Mouse (Mus musculus): ENCODE data around the gene Hs6st3. TPM values are rescaled to one million over a fixed set of nuclear protein-coding genes. Genes with fewer than 3 reads are reported as not detected.
"Not testable (repeated sequence)": the region's sequence is repeated elsewhere in the genome, so short reads cannot be mapped to it uniquely, and the experiment has no call there.

The Hs6st3 gene
- polyA plus RNA-seq, 2 experiments from 2014 or later: not detected

DNA sequence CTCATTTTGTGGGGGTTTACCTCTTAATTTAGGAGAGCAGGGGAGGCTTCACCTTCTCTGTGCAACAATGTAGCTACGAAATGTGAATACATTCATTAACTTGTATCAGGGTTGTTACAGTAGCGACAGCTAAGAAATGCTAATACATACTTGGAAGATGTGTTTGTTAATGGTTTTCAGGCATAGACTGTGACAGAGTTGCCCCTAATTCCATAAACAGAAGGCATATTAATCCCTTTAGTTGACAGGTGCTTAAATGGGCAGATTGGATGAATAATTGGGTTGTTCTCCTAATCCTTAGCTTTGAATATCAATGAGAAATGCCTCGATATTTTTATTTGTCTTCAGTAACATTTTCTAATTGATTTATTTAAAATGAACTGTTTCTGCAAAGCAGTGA is 314.7 kb downstream of the Hs6st3 start:
- no peak for ATAC-seq

DNA sequence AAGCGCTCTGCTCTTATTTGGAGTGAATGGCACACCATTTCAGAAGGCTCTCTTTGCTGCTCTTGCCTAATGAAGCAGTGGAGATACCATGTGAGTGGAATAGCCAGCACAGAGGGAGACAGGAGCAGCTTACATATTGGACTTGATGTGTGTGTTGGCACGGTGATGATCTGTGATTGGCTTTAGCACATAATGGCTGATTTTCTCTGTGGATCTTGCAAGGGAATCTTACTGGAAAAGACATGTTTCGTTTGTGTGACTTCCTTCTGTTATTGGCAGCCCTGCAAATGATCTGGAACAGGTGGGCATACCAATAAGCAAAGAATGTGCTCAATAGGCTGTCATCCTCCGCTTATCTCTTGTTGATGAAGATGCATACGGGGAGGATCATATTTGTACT is 326.2 kb downstream of the Hs6st3 start:
- no peak for ATAC-seq

DNA sequence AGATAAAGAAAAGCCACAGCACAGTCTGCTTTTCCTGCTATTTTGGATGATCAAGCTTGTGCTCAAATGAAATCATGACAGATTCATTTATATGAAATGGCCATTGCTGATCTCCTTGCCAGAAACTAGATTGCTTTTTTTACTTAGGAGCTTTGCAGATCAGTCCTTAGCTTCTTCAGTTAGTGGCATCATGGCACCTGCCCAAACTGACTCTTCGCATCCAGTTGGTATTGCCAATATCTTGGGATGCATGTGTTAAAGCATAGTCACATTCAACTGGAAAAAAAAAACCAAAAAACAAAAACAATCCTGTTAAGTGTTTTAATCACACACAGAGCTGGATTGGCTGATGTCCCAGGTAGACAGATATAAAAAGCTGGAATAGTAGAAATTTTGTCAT is 326.7 kb downstream of the Hs6st3 start:
- ATAC-seq: no peak

DNA sequence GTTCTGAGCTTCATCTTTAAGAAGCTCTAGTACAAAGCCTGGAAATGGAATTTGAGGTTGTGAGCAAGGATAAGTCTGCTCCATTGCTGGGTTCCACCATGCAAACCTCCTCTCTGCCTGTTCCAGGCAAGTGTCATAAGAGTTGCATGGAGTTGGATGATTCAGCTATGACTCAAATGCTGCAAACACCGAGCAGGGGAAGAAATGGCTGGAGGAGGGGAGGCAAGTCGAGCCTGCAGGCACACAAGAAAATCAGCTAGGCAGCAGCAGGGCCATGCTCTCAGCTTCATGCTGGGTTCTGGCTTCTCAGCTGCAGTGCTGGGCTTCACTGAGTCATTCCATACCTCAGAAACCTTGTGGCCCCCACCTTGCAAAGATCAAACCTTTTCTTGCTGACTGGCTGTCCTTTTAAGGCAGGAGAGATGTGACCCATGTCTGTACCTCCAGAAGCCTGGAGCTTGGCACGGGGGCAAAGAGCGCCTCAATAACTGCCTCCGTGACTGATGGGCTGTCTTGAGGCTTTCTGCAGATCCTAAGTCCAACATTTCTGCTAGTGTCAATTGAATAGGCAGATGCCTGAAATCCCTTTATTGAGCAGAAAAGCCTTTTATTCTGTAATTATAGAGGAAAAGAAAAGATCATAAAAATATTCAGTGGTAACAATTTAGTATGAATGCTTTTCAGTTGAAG is 328.9 kb downstream of the Hs6st3 start:
- no peak for ATAC-seq

DNA sequence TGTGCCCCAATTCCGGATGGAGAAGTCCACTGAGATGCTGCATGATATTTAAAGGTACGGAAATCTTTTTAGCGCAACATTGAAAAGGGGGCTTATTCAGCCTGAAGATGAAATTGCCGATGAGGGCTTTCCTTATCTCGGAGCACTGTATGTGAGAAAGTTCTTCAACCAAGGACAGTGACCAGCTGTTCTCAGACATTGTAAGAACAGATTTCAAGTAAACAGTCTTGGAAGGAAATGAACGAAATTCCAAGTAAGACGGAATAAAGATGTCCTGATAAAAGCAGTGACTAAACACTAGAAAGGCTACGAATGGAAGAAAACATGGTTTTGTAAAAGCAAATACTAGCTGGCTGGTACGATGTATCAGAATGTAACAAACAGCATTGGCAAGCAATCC is 338.4 kb downstream of the Hs6st3 start:
- no peak for ATAC-seq

DNA sequence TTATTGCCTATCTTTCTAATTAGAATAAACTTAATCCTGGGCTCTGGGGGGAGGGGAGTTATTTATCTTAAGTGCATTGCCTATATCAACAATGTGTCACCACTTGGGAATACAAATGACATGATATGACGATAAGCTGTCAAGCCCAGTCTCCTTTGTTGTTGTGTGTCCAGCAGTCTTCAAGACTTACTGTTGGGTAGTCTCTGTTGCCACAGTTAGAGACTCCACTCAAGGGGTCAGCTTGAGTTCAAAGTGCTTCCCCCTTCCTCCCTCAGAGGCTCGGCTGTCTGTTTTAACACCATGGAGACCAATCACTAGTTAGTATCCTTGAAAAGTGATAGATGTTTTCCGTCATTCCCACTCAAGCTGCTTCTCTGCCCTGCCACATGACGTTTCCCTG is 339.7 kb downstream of the Hs6st3 start:
- no peak for ATAC-seq

DNA sequence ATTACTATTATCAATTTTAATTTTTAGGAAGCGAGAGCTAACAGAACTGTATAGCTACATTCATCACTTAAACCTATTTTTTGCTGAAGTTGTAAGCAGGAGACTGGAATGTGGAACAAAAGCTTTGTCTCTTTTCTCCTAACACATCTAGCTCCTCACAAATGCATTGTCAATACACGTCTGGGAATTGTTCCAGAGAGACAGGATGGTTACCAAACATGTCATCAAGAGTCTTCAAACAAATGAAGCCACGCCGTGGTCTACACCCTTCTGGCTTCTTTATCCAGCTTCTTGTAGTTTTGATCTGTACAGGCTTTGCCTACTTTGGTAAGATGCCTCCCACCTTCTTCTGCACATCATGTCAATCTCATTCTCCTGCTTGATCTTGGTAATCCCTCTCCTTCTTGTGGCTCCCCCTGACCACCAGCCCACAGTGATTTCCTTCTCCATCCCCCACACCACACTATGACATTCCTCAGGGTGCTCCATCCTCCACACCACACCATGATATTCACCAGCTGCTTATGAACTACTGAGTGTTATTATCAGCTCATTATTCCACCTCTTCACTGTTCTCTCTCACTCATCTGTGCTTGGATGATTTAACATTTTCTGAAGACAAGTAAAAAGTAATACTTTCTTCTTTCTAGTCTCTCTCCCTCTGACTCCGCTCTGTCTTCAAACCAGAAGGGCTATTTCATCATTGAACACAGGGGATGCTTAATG is 351.0 kb downstream of the Hs6st3 start:
- ATAC-seq: no peak

DNA sequence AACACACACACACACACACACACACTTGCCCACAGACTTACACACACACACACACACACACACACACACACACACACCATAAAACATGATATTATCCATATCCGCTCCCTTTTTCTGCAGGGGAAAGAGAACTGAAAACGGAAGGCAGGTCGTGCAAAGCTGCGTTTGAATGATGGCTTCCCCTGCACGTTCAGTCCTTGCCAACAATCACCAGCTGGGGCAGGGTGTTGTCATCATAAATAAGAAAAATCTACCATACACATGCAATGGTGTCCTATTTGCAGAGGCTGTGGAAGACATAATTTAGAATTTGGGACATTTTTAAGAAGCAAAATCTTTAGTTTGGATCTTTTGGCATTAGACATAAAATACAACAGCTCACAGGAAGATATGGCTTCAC is 382.5 kb downstream of the Hs6st3 start:
- no peak for ATAC-seq

DNA sequence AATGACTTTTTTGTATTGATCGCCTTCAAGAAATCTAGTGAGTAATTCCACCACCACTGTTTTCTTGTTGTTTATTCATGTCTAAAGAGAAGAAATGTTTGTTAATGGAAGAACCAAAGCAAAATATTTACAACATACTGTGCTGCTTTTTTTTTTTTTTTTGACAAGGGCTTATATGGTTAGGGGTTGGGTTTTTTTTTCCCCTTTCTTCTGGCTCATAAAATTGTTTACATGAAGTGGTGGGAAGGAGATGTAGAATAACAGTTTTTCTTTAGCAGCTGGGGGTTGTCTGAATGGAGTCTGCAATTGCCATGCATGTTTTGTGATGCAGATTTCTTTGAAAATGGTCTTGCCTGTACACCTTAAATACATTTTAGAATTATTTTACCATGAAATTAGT is 382.9 kb downstream of the Hs6st3 start:
- no peak for ATAC-seq

DNA sequence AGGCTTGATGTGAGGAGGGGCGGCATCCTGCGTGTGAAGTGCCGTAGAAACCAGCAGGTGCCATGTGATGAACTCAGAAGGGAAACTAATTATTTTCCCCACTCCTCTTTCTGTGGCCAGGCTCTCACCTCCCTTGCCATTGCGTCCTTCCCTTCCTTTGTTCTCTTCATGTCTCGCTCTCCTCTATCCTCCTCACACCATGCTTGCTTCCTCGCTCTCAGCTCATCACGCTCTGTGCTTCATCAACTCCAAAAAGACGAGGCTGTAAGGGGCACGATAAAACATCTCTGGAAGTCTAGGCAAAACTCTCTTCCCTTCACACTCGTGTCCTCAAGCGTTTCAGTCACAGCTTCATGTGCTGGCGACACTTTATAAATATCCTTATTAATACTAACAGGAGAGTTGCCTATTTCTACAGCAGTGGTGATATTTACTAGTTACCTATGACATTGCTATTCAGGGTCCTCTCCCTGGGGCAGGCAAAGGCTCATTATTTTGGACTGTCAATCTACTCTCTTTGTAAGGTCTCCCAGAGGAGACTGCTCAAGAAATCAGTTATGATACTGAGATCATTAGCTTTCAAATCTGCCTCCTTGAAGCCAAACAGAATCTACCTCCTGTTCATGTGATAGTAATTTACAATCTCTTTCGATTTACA is 394.9 kb downstream of the Hs6st3 start:
- no peak for ATAC-seq

DNA sequence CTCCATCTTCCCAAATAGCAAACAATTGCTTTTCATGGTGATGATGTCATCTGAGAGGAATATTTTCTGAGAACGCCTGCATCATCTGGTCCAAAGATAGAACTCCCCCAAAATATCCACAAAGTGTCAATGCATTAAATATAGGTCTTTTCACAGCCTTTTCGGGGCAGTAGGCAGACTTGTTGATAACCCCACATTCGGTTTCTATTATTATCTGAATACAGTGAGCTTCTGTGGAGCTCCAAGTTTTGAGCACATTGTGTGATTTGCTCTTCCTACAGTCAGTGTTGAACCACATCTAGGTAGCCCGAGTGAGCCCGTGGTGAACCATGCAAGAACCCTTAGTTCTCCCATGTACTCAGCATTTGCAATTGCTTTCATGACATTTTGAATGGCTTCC is 402.4 kb downstream of the Hs6st3 start:
- ATAC-seq: no peak

DNA sequence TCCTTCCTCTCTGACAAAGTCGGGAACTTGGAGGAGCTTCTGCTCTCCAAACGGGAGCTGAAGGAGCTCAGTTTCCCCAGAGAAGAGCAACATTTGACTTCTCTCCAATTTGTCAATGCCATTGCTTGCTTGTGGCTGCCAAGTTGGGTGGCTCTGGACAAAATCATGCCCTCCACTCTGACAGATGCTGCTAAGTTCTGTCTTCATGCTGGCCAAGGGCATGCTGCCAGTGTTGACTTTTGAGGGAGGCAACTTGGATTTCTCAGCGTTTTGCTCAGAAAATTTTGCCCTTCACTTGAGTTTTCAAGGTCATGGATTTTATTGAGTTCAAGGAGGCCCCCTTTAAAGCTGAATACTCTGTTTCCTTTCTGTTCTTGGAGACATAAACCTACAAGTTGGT is 406.5 kb downstream of the Hs6st3 start:
- no peak for ATAC-seq

DNA sequence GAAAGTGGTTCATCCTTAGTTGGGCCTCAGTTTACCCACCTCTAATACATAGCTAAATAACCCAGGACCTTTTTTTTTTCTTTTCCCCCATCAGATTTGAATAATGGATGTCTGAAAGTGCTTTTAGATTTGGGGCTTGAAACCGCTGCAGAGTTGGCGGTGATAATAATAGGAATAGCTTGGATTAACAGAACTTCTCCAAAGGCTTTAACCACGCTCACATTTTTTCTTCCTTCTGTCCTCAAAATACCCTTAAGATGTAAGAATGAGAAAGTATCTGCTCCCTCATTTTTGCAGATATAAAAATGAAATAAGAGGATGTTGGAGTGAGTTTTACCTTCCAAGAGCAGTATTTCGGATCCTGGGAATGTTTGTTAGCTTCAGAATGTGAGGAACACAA is 420.2 kb downstream of the Hs6st3 start:
- no peak for ATAC-seq

DNA sequence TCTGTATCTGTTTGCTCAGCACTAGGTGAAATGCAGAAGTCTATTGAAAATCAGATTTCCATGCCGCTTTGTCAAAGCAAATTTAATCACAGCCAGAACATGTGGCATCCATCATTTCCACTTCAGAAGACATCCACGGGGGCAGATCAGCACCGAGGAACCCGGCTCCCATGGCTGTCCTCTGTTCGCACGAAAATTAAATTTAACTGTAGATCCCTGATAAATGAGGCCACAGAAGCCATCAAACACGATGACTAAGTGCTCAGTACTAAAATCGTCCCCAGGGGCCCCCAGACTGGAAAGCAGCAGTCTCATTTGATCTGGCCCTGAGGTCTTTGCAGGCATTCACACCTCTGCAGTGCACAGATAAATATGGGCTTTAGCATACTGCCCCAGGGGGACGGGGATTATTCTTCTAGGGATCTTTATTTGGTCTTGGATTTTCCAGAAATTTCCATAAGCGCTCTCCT is 443.9 kb downstream of the Hs6st3 start:
- ATAC-seq: no peak

DNA sequence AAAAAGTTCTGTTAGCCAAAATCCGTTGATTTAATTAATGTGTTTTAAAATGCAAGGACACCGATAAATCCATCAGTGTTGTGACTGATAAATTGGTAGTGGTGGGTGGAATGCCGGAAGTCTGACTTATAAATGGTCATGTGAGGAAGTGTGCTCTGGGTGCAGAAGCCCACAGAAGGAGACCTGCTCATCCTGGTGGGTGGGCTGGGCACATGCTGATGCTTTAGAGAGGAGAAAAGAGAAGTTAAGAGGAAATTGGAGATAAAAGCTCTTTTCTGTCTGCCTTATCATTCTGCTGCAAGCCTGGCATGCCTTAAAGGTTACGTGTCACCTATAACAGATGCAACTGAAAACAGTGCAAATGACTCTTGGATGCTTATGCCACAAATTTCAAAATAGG is 446.9 kb downstream of the Hs6st3 start:
- ATAC-seq: no peak

DNA sequence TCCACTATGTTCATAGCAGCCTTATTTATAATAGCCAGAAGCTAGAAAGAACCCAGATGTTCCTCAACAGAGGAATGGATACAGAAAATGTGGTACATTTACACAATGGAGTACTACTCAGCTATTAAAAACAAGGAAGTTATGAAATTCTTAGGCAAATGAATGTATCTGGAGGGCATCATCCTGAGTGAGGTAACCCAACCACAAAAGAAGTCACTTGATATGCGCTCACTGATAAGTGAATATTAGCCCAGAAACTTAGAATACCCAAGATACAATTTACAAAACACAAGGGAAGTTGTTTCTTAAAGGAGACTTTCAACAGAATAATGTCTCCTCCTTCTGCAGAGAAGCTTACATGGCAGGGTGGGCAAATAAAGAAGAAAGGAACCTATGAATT is 449.2 kb downstream of the Hs6st3 start:
- ATAC-seq: not testable (repeated sequence)

DNA sequence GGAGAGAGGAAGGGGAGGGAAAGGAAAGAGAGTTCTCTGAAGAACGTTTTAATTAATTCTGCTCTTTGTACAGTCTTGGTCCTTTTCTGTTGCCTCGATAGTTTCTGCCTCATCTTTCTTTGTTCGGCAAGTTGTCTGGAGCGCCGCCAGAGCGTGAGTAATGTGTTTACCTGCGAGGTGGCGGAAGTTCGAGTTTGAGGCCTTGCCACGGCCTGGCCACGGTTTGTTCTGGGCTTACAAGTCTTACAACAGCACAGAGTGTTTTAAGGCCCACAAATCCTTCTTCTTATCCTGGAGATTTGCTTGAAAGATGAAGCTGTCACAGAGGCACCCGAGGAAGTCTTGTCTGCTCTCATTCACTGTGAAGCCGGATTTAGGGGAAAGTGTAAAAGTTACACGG is 466.2 kb downstream of the Hs6st3 start:
- no peak for ATAC-seq

DNA sequence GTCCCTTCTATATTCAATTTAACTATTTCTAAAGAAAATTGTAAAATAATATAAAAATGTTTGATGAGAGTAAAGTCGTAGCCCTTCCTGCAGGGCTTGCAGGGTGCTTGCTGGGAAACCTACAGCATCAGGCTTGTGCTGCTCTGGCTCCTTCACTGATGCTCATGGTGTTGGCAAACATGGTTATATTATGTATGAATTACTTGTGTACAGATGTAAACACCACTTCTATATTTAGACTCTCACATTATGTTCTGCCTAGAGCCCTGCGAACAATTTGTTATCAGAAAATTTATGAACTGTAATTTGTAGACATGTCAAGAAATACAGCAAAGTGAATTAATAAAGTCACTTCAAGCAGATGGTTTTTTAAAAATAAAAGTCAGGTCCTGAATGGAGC is 474.7 kb downstream of the Hs6st3 start:
- no peak for ATAC-seq

DNA sequence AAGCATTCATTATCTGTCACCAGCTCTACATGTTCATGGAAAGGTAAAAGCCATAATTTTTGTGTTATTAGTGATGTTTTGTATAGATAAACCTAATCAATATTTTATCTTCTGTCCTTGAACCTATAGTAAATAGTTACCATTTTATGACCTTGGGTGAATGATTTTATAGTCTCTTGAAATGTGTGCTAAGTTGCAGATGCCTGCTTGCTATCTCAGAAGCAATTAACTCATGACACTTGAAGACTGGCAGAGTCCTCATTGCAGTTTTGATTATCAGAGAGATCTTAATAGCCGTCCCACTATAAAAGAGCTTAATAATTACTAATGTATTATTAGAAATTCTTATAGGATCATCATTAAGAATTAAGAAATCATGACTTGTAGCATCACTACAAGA is 491.0 kb downstream of the Hs6st3 start:
- ATAC-seq: no peak

DNA sequence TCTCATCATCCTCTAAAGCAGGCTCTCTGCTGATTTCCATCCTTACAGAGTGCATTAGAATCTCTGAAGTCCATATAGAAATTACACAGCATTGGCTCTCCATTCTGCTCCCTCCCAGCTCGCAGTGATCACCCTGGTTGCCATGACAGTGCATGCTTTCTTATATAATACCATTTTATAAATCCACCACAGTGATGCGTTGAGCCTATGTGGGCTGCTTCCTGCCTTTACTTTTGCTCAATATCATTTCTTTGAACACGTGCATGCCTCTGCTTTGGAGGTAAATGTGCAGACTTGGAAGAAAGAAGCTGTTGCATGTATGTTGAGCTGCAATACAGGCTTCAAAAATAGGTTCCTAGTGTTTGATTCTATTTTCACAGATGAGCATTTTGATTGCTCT is 494.9 kb downstream of the Hs6st3 start:
- ATAC-seq: no peak

DNA sequence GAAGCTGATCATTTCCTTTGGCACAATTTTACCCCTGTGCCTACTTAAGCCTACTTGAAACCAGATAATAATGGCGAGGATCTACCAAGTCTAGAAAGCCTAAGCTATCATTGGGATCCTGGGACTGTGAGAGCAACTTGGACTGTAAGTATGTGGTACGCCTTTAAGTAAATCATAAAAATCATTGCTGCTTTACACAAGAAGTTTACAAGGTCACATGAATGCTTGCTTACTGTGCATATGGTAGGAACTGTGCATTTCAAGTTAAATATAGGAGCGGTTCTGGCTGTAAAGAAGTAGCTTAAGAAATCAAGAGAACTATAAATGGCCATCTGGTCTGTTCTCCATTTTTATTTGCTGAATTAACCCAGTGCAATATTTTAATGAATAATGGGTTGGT is 495.5 kb downstream of the Hs6st3 start:
- no peak for ATAC-seq

DNA sequence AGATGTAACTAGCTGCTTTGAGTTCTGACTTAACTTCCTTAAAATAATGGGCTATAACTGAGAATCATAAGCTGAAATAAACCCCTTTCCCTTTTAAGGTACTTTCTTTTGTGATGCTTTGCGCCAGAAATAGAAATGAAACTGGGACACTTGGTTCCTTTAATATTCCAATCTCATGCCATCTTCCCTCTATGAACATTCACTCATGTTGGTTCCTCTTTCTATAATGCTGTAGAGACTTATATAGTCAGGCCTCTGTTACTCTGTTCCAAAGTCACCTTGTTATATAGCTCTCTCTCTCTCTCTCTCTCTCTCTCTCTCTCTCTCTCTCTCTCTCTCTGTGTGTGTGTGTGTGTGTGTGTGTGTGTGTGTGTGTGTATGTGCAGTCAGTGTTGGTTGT is 504.7 kb downstream of the Hs6st3 start:
- ATAC-seq: no peak

DNA sequence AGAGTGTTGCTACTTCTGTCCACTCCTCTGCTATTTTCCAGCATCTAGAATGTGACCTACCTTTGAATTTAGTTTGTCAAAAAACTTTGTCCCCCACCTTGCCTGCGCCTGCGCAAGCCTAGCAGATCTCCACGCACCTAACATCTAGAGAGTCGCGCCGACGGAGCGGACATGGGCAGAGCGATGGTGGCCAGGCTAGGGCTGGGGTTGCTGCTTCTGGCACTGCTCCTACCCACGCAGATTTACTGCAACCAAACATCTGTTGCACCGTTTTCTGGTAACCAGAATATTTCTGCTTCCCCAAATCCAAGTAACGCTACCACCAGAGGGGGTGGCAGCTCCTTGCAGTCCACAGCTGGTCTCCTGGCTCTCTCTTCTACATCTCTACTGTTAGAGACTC is 505.7 kb downstream of the Hs6st3 start:
- ATAC-seq: no peak

DNA sequence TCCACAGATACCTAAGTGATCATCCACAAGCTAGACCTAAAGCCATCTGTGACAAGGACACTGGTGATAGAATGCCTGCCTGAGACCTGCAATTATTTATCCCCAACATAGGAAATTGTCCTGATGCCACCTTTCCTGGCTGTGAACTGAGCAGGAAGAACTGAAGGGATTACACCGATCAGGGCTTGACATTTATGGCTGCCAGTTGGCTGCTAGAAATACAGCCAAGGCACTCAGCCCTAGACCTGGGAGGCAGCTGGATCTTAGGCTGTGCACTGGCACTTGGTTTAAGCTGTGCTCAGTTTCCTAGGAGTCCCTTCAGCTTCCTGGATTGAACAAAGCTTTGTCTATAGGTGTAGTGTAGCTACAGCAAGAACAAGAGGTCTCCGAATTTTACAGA is 518.8 kb downstream of the Hs6st3 start:
- ATAC-seq: no peak
